Mouse (Mus musculus): ENCODE data around the gene Tmem51.
"Not testable (repeated sequence)": the region's sequence is repeated elsewhere in the genome, so short reads cannot be mapped to it uniquely, and the experiment has no call there.

Gene Tmem51

GRCm38 (mm10) chr4:142024536-142024935, 59.6 kb downstream of the Tmem51 start:
- no peak for DNase-seq (ENCODE audit: low spot score in 2 of 2)

GRCm38 (mm10) chr4:142023166-142023565, 60.9 kb downstream of the Tmem51 start:
- no peak for DNase-seq (ENCODE audit: low spot score in 2 of 2)

- DNase-seq (ENCODE audit: low spot score in 2 of 2) = no peak
Observed at GRCm38 (mm10) chr4:142017686-142018085, 66.4 kb downstream of the Tmem51 start.

- DNase-seq (ENCODE audit: low spot score in 2 of 2) = peak in 1 of 2 experiments; percentile 24
Observed at GRCm38 (mm10) chr4:142014659-142015608, 69.2 kb downstream of the Tmem51 start, which contains the start of gene Fhad1. TSS of gene Fhad1 (minus strand) at chr4:142015082.

GRCm38 (mm10) chr4:142011236-142011635, 72.9 kb downstream of the Tmem51 start:
- no peak for DNase-seq (ENCODE audit: low spot score in 2 of 2)

- DNase-seq (ENCODE audit: low spot score in 2 of 2) = no peak
Observed at GRCm38 (mm10) chr4:142010441-142010840, 73.7 kb downstream of the Tmem51 start.

GRCm38 (mm10) chr4:142008206-142008605, 75.9 kb downstream of the Tmem51 start:
- no peak for DNase-seq (ENCODE audit: low spot score in 2 of 2)

- no peak for DNase-seq (ENCODE audit: low spot score in 2 of 2)
Observed at GRCm38 (mm10) chr4:142000581-142000980, 83.5 kb downstream of the Tmem51 start.

- no peak for DNase-seq (ENCODE audit: low spot score in 2 of 2)
Observed at GRCm38 (mm10) chr4:141999494-142000074, 84.5 kb downstream of the Tmem51 start.

- DNase-seq (ENCODE audit: low spot score in 2 of 2) = no peak
Observed at GRCm38 (mm10) chr4:141998282-141998821, 85.8 kb downstream of the Tmem51 start.

- DNase-seq (ENCODE audit: low spot score in 2 of 2) = no peak
Observed at GRCm38 (mm10) chr4:141996880-141997279, 87.2 kb downstream of the Tmem51 start.

GRCm38 (mm10) chr4:141996086-141996485, 88.0 kb downstream of the Tmem51 start:
- no peak for DNase-seq (ENCODE audit: low spot score in 2 of 2)

GRCm38 (mm10) chr4:141994062-141994471, 90.0 kb downstream of the Tmem51 start:
- not testable (repeated sequence) for DNase-seq (ENCODE audit: low spot score in 2 of 2)

- no peak for DNase-seq (ENCODE audit: low spot score in 2 of 2)
Observed at GRCm38 (mm10) chr4:141993347-141994061, 90.6 kb downstream of the Tmem51 start.

- no peak for DNase-seq (ENCODE audit: low spot score in 2 of 2)
Observed at GRCm38 (mm10) chr4:141992530-141993204, 91.4 kb downstream of the Tmem51 start.

GRCm38 (mm10) chr4:141988178-141988577, 95.9 kb downstream of the Tmem51 start:
- no peak for DNase-seq (ENCODE audit: low spot score in 2 of 2)

- peak in 1 of 2 experiments; percentile 29 for DNase-seq (ENCODE audit: low spot score in 2 of 2)
Observed at GRCm38 (mm10) chr4:141983689-141984088, 100.4 kb downstream of the Tmem51 start.

- no peak for DNase-seq (ENCODE audit: low spot score in 2 of 2)
Observed at GRCm38 (mm10) chr4:141981475-141981874, 102.6 kb downstream of the Tmem51 start.
